Mouse (Mus musculus) brain, embryonic 14.5 days (tissue): ENCODE measurements at regions not wholly inside any gene's neighbourhood (a gene's known extent, or its start where the extent isn't known, plus 50 kb on each side); places are given as distances from the start of the nearest gene placed in this dataset.
A peak's percentile ranks its signal among the peaks of the same experiment; 100 is the strongest.

Experiments
- DNase-seq: peaks from one replicate; pipeline ENCODE4 v3.0.0-alpha.2; 2011; ENCODE audit warnings: low read depth
- CTCF ChIP-seq: fragments of 200-500 bp; IDR thresholded peaks from 2 replicates; pipeline ENCODE4 v1.5.1; 2012; ENCODE audit warnings: inconsistent platforms, mild to moderate bottlenecking, moderate library complexity, borderline replicate concordance; ENCODE audit not compliant: insufficient read depth, insufficient read length; ENCODE audit errors: extremely low read depth
- POLR2A ChIP-seq: fragments of 200-500 bp; IDR thresholded peaks from 2 replicates; pipeline ENCODE4 v1.6.1; 2012; ENCODE audit warnings: mild to moderate bottlenecking, inconsistent platforms, borderline replicate concordance; ENCODE audit not compliant: poor library complexity, insufficient read depth, insufficient read length, severe bottlenecking; ENCODE audit errors: extremely low read depth

GRCm38 (mm10) chr14:95493154-95493553 lies 387.9 kb upstream of the 4921530L21Rik start:
- no peak for DNase-seq

DNA sequence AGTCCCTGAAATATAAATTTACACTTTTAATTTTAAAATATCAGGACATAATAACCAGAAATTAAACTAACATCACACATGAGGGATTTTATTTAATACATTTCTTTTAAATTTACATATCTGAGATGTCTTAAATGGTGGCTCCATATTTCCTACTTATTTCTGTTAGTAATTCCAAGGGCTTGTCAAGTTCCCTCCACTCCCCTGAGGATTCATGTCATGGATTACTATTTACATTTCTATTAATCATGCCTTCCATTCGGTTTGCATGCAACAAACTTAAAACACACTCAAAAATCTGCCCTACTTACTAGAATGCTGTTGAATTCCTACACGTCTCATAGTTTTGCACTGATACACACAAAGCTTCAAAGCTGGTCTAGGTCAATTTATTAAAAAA lies 387.1 kb upstream of the 4921530L21Rik start:
- TF ChIP-seq POLR2A = no peak
- peak; percentile 40 for DNase-seq

More at GRCm38 (mm10) chr14:95493154-95493553, 387.9 kb upstream of the 4921530L21Rik start:
- TF ChIP-seq POLR2A = no peak
- no peak for TF ChIP-seq CTCF

DNA sequence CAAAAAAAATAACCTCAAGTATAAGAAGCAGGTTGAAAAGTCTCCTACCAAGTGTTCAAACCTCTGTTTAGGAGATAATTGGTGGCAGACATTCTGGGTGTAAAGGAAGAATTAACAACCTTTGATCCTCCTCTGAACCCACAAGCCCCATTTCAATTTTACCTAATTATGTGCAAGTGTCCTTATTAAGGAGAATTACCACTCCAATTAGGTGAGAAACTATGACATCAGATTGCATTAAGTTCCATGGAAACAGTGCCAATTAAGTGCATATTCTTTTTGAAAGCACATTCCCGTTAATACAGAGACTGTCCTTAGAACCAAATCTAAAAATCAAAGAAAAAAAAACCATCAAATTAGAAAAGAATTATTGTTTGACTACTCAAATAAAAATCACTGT lies 366.0 kb upstream of the 4921530L21Rik start:
- peak; percentile 69 for DNase-seq
- TF ChIP-seq POLR2A (no peak), CTCF (no peak)

- no peak for DNase-seq
- TF ChIP-seq POLR2A = no peak
- TF ChIP-seq CTCF = no peak
These were observed 362.2 kb upstream of the 4921530L21Rik start for GRCm38 (mm10) chr14:95518837-95519236.

- no peak for DNase-seq
- TF ChIP-seq POLR2A = no peak
- no peak for TF ChIP-seq CTCF
These were observed 337.2 kb upstream of the 4921530L21Rik start for GRCm38 (mm10) chr14:95543863-95544262.

DNA sequence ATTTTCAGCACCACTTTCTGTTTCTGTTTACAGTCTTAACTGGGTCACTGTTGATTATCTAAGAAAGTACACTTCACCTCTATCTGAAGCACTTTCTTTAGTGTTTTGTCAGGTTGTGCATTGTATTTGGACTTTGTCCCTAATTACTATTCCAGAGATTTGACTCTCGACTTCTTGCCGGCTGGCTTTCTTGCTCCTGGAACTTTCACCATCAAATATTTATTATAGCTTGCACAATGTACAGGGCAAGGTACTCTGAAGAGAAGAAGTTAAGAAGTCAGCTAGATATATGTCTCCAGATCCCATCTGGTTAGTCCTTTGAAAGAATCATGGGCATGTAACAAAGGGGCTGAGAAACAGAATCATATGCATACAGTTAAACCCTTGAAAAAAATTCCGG lies 290.0 kb upstream of the 4921530L21Rik start:
- no peak for DNase-seq
- TF ChIP-seq POLR2A = no peak
- no peak for TF ChIP-seq CTCF

DNA sequence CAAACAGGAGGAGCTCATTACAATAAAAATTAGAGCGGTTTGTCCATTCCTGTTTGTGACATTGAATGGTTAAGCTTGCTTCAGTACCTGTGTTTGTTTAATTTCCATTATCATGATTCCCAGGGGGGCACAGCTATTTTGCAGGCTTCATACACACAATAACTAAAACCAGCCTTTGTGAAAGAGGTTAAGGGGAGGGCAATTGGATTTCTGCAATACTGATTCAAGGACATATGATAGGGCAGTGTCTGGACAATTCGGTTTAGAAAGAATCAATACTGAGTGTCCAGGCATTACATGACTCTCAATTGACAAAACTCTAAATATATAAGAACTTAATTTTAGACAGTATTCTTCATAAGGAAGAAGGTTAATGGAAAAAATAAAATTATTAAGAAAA lies 284.7 kb upstream of the 4921530L21Rik start:
- peak; percentile 30 for DNase-seq

DNA sequence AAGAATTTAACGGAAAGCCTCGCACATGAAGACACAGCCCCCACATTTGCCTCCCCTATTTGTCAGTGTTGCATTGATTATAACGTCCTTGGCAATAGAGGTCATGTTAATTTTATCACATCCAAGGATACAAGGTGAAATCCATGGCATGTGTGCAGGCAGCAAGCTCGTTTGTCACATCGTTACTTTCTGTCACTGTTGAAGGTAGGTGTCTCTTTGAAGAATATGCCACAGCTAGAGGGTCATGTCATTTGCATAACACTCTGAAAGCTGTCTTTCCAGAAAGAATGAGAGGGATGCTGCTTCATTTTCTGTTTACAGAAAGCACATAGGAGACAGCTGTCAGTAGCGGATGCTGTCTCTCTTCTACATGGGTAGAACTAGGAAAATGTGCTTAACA lies 235.1 kb upstream of the 4921530L21Rik start:
- peak; percentile 57 for DNase-seq
- TF ChIP-seq POLR2A (no peak), CTCF (no peak)

More for the DNA sequence above, 284.7 kb upstream of the 4921530L21Rik start:
- TF ChIP-seq CTCF (no peak), POLR2A (no peak)

- TF ChIP-seq CTCF (no peak), POLR2A (no peak)
- no peak for DNase-seq
These were observed 221.5 kb upstream of the 4921530L21Rik start for GRCm38 (mm10) chr14:95659552-95659951.

- TF ChIP-seq POLR2A = no peak
- TF ChIP-seq CTCF = no peak
- DNase-seq = no peak
These were observed 220.2 kb upstream of the 4921530L21Rik start for GRCm38 (mm10) chr14:95660862-95661261.

DNA sequence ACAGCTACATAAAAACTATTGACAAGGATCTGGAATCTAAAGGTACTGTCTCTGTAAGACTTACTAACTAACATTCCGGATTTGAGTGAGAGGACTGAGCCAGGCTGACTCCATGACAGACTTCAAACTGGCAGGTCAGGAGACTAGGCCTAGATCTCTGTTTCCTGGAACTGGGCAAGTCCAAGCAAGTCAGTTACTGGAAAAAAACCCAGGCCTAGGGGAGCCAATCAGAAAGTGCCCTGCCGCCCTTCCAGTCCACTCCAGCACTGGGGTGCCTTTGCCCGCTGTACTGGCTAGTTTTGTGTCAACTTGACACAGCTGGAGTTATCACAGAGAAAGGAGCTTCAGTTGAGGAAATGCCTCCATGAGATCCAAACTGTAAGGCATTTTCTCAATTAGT lies 219.6 kb upstream of the 4921530L21Rik start:
- TF ChIP-seq POLR2A (no peak), CTCF (no peak)
- DNase-seq = no peak

- DNase-seq = peak; percentile 88
- TF ChIP-seq POLR2A (no peak), CTCF (no peak)
These were observed 193.6 kb upstream of the 4921530L21Rik start for GRCm38 (mm10) chr14:95687448-95687847.
